Mouse (Mus musculus) CH12.LX (cell line): Measurements from ENCODE around the gene Slc26a9.

Experiments
- CTCF ChIP-seq, 2 experiments: IDR thresholded peaks in 1 of 2; conservative IDR thresholded peaks in 1 of 2; 2 replicates each; pipeline ENCODE4 v1.5.1; 2011 to 2012; ENCODE audit warnings: low read depth in 2 of 2, low read length in 2 of 2, improper control_type of control experiment in 1 of 2, inconsistent platforms in 1 of 2, mild to moderate bottlenecking in 1 of 2, moderate library complexity in 1 of 2
- E2F4 ChIP-seq: IDR thresholded peaks from 2 replicates; pipeline ENCODE4 v1.6.1; 2011; ENCODE audit warnings: low read depth, low read length, improper control_type of control experiment; ENCODE audit not compliant: insufficient replicate concordance
- MAZ ChIP-seq: IDR thresholded peaks from 2 replicates; pipeline ENCODE4 v1.6.1; 2012; ENCODE audit warnings: low read depth, mild to moderate bottlenecking, inconsistent platforms, low read length, improper control_type of control experiment, moderate library complexity
- MEF2A ChIP-seq: IDR thresholded peaks from 2 replicates; pipeline ENCODE4 v1.6.1; 2014; ENCODE audit warnings: low read depth, mild to moderate bottlenecking, inconsistent platforms, low read length, improper control_type of control experiment, borderline replicate concordance
- POLR2A ChIP-seq: IDR thresholded peaks from 2 replicates; pipeline ENCODE4 v1.6.1; 2011; ENCODE audit warnings: low read depth, mild to moderate bottlenecking, improper control_type of control experiment, low read length
- TBP ChIP-seq: conservative IDR thresholded peaks from 2 replicates; pipeline ENCODE4 v1.6.1; 2011; ENCODE audit warnings: low read depth, low read length, improper control_type of control experiment
- UBTF ChIP-seq: IDR thresholded peaks from 2 replicates; pipeline ENCODE4 v1.6.1; 2012; ENCODE audit warnings: low read depth, mild to moderate bottlenecking, inconsistent platforms, low read length, improper control_type of control experiment, moderate library complexity

DNA sequence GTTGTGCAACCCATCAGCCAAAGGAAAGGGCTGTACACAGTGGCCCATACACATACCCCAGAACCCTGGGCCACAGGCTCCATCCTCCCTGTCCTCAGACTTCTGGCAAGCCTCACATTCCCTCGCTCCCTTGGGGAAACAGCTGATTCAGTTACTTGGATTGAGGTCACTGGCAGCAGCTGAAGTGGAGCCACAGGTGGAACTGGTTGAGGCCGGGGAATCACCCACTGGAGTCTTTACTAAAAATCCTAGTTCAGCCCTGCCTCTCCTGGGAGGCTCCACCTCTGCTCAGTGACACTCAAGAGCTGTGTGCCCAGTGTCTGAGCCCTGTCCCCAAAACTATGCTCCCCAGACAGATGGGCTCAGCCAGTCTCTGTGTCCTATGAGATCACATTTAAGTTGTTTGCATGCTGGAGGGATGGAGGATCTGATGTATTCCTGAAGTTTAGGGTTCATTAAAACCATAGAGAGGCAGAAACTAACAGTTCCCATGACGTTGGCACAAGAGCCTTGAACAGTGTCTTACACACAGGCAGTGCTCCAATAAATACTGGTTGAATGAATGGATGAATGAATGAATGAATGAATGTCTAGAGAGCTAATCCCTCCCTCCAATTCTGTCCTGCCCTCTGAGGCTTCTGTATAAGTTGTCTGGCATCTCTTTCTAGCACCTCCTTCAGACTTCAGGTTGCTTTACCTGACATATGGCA, 7.5 kb downstream of the Slc26a9 start:
- TF ChIP-seq CTCF (conservative IDR thresholded peaks at IDR 0.05 in 1 of 2, IDR thresholded peaks at IDR 0.05 in 1 of 2; ENCODE audit: low read depth in 2 of 2, low read length in 2 of 2) (no peak), MAZ (no peak), UBTF (no peak), TBP (no peak), E2F4 (no peak), MEF2A (no peak), POLR2A (no peak)
